Mouse (Mus musculus) mature B cell (primary cell): ENCODE data around the gene Lgals8.
"Not testable (repeated sequence)": the region's sequence is repeated elsewhere in the genome, so short reads cannot be mapped to it uniquely, and the experiment has no call there.

ENCODE experiments used
- in situ Hi-C: fragments of 300-500 bp; cut with MboI; formaldehyde crosslinking; loops from 2 replicates; pipeline ENCODE4 v1.14.3; 2019

Lgals8 gene

DNA sequence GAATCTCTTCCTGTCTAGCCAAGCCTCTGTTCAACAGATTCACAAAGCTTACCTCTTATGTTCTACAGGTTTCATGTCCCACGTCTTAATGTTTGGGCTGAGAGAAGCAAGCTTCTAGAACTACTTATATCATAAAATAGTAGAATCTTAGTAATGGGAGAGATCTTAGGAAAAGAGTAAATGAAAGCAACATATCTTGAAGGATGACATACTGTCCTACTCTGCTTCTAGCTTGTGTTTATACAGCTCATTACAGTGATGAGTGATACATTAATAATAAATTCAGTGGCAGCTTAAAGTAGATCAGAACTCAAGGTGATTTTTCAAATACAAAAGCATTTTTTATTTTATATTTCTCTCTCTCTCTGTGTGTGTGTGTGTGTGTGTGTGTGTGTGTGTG, at the start of gene Lgals8:
Gene Lgals8, minus strand, starts transcription at position 101 of the 400 bp plus-strand sequence.
- in situ Hi-C loops = no loop called here

DNA sequence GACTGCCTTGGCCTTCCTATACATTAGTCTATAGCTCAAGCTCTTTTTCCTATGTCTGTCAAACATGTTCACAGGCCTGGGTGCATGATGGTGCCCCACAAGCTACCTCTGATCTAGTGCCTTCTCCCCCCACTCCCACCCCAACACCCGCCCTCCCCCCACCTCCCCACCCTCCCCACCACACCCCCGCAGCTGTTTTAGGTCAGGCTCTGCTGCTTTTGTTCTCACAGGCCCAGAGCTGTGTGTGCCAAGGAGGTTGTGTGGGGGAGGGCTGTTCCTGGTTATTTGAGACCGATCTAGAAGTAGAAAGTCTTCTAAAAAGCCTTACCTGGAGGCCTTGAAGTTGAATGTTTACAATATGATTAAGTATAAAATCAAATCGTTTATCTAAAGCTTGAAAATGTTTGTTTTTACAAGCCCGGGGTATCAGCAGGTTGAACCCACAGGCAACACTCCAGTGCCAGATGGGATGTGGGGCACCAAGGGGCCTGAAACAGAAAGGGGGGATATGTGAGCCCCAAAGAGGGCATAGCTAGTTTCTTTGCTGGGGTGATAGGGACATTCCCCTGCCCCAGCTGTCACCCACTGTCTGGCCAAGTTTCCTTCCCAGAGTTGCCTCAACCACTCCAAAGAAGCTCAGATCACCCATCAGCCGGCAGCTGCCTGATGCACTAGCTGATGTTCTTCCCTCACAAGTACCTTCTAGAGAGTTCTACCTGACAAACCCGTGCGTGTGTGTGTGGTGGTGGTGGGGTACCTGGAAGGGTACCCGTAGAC, 46.6 kb upstream of the Lgals8 start:
- in situ Hi-C loops = no loop called here

DNA sequence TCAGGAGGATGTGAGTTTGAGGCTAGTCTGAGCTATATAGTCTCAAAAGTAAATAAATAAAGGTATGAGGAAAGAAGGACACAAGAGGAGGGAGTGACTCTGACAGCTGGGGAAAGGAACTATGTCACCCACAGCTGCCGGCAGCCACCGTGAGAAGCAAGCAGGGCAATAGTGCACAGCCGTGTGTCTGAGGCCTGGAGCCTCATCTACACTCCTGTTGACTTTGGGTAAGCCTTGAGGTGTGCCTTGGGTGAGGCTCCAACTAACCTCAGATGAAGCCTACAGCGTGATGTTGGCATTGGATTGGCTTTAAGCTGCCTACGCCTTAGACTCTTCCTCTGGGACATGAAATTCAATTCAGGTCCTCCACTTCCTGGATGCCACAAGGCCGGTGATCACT, 45.3 kb upstream of the Lgals8 start:
- in situ Hi-C loops = no loop called here

DNA sequence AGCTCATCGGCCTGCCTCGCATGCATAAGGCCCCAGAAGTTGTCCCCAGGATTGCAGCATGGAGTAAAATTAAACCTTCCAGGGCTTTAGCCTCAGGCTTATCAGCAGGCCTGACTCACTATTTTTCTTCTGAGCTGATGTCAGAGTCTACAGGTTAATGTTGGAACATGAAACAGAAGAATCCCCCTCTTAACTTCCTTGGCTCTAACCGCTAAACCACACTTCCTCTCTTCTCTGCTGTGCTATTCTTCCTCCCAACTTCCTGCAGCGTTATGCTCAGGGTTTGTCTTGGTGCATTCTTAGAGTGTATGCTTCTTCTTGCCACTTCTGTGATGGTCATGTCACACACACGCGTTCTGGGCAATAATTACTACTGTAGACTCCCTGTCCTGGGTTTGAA, 42.7 kb upstream of the Lgals8 start:
- in situ Hi-C loops = no loop called here

DNA sequence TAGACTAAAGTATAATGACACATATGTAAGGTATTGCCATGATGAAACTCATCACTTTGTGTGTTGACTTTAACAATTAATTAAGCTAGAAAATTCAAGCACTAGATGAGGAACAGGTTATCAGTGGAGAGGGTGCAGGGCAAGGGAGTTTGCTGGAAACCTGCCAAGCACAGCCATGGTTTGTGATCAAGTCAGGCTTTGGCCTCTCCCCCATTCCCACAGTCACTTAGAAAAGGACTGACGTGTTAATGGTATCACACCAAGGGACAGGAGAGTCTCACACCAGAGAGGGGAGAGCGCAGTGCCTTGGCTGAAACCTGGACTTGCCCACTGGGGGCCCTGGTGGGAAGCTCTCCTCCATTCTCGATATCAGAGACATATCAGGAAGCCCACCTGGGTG, 40.6 kb upstream of the Lgals8 start:
- in situ Hi-C loops = no loop called here

DNA sequence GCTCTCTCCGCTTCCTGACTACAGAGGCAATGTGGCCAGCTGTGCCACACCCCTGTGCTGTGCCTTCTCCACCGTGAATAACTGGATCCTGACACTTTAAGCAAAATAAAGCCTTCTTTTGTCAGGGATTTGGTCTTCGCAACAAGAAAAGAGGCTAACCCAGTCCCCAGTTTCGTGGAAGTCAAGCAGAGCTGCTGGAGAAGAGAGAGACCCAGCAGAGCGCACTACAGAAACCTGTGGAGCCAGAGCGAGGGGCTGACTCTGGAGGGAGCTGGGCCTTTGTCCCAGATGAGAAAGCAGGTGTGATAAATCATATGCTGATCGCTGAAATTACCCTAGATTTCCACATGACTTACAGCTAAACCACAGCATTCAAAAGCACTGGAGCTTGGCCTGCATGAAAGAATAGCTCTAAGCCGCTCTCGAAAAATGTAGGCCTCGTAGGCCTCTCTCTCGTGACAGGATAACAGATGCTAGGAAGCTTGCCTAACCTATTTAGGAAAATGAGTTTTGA, 38.6 kb upstream of the Lgals8 start:
- in situ Hi-C loops = no loop called here

DNA sequence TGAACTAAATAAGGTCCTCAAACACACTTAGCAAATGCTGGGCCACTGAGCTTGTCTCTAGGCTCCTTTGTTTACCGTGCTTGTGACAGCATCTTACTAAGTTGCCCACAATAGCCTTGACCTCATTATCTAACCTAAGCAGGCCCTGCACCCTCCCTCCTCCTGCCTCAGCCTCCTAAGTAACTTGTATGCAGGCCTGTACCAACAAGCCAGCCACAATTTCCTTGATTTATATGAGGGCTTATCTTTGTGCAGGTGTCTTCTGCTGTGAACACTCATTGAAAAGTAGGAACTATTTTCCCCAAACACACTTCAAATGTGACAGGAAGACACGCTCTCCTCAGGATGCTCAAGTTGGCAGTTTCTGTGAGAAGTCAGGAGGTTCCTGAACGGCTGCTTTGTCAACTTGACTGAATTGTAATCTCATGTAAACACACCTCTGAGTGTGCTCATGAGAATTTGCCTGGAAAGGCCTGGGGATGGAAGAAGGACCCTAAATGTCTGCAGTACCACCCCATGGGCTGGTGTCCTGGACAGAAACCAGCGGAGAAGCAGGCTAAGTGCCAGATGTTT, 38.0 kb upstream of the Lgals8 start:
- in situ Hi-C loops = no loop called here

DNA sequence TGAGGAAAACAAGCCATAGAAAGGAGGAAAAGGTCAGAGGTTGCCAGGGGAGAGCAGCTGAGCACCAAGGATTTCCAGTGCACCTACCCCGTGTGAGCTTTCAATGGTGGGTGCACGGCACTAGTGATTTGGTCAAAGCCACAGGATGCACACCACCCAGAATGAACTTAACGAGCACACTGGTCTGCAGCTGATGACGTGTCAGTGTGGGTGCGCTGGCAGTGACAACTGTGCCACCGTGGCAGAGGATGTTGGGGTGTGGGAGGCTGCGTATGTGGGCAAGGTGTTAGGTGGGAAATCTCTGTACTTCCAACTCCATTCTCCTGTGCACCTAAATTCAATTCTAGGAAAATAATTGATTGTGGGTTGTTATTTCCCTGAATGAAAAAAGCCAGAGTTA, 34.4 kb upstream of the Lgals8 start:
- in situ Hi-C loops = loop anchor here (25.0 kb wide), 1 partner anchor 188 kb away; no protein-coding TSS in a partner anchor

DNA sequence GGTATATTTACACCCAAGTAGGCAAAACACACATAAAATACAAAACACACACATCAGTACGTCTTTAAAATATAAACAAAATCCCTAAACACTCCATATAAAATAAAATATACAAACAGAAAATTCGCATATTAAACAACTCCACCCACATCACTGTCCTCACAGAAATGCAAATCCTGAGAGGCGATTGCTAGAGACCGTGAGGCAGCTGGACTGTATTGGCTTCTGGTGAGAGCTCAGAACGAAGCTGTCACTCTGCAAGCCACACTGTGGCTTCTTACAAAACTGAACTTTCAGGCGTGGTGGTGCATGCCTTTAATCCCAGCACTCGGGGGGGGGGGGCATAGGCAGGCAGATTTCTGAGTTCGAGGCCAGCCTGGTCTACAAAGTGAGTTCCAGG, 33.1 kb upstream of the Lgals8 start:
- in situ Hi-C loops = loop anchor here (25.0 kb wide), 1 partner anchor 189 kb away; no protein-coding TSS in a partner anchor

DNA sequence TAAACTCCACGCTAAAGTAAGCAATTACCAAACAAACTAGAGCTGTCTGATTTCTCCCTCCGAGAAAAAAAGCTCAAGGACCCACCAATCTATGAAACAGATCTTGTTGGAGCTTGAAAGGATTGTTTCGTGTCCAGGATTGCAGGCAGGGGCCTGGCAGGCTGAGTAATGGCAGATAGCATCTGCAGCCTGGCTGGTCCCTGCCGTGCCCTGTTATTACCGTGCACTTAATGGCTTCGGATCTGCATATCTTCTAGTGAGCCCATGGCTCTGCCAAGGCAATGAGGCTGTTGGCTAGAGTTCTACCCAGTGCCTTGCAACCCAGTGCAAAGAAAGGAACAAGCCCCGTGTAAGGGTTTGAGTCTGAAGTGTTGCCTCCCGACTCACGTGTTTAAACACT, 30.0 kb upstream of the Lgals8 start:
- in situ Hi-C loops = loop anchor here (25.0 kb wide), 1 partner anchor 193 kb away; no protein-coding TSS in a partner anchor

DNA sequence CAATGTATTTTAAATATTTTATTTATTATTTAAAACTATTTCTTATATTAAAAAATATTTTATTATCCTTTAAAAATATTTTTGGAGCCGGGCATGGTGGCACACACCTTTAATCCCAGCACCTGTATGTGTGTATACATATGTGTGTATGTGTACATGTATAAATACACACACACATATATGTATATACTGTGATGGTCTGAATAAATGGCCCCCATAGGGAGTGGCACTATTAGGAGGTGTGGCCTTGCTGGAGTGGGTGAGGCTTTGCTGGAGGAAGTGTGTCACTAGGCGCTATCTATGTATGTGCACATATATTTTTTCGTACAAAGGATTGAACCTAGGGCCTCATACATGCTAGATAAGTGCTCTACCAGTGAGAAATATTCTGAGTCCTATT, 27.8 kb upstream of the Lgals8 start:
- in situ Hi-C loops = loop anchor here (25.0 kb wide), 1 partner anchor 195 kb away; no protein-coding TSS in a partner anchor

DNA sequence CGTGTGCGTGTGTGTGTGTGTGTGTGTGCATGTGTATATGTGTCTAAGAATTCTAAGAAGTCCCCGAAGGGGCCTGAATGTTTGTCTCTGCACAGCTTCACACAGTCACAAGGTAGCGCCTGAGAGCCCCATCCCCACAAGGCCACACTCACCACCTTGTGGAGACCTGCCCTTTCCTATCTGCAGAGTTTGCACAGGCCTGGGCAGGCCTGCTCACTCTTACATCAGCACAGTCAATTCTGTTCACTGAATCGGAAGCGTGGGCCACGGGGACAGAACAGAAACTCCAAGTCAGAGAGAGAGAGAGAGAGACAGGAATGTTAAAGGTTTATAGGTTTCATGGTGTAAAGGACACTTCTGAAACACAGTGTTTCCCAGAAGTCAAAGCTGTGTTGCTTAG, 20.9 kb upstream of the Lgals8 start:
- in situ Hi-C loops = loop anchor here (25.0 kb wide), 1 partner anchor 202 kb away; no protein-coding TSS in a partner anchor

DNA sequence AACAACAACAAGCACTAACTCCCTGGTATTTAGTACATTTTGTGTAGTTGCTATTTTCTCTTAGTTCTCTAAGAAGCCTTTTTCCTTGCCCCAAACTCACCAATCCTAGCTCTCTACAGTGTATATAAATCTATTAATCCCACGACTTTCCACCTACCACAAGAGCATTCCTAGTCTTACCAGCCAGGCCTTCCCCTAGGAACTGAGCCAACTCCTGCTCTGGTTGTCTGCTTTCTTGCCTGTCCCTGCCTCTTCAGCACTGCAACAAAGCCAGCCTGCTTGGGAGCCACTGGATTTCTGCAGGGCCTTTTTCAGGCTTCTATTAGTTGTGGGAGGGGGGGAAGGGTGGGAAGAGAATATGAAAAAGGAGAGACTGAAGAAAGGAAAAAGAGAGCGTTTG, 20.5 kb upstream of the Lgals8 start:
- in situ Hi-C loops = loop anchor here (25.0 kb wide), 1 partner anchor 202 kb away; no protein-coding TSS in a partner anchor

DNA sequence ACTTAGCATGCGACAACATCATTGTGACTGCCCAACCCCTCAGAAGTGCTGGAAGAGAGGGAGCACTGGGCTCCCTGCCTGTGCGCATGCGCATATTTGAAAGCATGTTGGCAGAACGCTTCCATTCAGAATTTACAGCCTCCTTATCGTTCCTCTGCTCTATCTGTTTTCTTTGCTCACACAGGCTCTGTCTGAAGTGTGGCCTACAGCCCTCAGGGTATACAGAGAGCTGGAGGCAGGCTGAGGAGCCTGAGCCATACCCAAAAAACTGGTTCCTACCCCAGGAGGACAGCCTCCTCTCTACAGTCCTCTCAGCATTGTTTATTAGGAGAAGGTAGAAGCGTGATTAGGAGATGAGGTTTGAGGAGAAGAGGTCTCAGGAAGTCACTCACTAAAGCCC, 15.1 kb upstream of the Lgals8 start:
- in situ Hi-C loops = loop anchor here (25.0 kb wide), 1 partner anchor 207 kb away; no protein-coding TSS in a partner anchor

DNA sequence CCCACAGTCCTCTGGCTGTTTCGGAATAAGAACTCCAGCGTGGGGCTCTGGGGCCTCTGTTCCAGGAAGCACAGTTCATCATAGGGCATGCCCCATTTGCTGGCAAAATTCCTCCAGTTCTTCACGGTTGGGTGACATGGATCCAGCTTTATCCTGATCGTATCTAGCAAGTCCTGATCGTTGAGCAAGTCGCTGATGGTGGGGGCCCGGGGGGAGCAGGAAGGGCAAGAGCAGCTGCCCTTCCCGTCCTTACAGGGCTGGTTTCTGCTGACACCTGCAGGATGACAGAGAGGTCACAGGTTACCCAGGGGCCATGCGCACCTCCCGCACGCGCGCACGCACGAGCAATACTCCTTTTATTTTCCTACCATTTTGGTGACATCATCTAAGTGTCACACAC, 13.6 kb upstream of the Lgals8 start:
- in situ Hi-C loops = loop anchor here (25.0 kb wide), 1 partner anchor 209 kb away; no protein-coding TSS in a partner anchor

DNA sequence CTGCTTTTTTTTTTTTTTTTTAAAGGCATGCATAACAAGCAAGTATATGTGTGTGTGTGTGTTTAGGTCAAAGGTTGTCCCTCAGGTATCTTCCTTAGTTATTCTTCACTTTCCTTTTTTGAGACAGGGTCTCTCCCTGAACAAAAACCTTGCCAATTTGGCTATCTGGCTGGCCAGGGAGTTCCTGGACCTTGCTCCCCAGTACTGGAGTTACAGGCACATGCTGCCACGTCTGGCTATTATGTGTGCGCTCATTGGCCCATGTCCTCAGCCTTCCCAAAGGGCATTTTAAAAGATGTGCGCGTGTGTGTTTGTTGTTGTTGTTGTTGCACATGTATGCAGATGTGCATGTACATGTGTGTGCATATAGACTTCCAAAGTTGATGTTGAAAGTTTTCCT, 12.1 kb upstream of the Lgals8 start:
- in situ Hi-C loops = loop anchor here (25.0 kb wide), 1 partner anchor 210 kb away; no protein-coding TSS in a partner anchor

DNA sequence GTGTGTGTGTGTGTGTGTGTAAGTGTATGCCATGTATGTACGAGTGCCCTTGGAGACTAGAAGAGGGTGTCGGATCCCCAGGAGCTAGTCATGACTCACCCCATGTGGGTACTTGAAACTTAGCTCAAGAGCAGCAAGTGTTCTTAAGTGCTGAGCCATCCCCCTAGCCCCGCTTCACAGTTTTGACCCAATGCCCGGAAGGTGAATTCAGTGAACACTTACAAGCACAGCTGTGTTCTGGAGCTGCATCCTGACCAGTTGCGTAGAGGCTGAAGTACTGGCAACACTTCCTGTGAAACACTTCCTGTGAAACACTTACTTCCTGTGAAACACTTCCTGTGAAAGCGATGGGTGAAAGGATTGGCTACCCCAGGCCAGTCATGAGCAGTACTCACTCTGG, 10.5 kb upstream of the Lgals8 start:
- in situ Hi-C loops = loop anchor here (25.0 kb wide), 1 partner anchor 212 kb away; no protein-coding TSS in a partner anchor

DNA sequence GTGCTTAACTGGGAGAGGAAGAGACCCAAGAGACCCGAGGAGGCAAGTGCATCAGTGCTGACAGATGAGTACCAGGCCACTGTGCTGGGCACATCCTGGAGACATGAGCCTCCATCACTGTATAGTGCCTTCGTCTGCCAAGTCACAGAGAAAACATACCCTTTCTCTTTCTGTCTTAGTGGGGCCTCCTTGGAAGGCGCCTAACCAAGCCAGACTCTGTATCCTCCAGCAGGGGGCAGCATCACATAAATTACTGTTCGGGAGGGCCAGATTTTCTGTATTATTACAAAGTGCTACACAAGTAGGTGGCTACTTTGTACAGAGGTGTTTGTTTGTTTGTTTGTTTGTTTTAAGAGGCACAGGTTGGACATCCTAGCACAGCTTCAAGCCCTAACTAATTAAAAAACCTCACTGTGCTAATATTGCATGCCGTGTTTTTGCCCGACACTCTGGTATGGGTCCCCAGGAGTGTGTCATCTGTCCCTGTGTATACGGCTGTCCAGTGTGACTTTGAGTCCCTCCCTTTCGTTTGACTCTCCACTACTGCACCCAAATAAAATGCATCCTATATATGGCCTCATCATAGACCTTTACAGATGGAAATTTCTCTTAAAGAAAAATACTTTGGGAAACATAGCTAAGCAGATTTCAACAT, 9.1 kb upstream of the Lgals8 start:
- in situ Hi-C loops = no loop called here

DNA sequence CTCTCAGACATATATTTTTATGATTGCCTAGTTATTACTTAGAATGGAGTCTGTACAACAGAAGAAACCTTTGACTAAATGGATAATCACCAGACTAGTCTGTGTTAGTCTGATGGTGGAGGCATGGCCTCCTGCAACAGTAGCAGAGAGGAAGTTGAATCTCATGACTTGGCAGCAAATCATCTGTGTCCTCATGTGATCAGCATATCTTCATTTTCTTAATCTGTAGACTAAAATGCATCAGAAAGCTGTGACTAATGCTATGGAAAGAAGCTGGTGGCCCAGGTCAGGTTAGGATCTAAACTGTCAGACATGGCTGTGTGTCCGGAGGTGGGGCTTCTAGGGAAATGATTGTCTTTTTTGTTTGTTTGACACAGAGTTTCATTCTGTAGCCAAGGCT, 3.7 kb upstream of the Lgals8 start:
- in situ Hi-C loops = no loop called here

DNA sequence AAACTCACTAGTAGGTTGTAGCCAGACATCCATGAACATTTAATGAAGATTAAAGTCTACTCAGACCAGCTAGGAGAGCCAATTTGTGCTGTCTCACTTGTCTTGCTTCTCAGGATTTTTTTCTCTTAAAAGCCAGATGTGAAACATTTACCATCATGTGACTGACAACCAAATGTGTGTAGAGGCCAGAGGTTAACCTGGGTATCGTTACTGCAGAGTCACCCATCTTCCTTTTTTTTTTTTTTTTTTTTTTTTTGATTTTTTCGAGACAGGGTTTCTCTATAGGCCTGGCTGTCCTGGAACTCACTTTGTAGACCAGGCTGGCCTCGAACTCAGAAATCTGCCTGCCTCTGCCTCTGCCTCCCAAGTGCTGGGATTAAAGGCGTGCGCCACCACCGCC, 585 bp downstream of the Lgals8 start:
- in situ Hi-C loops = not testable (repeated sequence)

DNA sequence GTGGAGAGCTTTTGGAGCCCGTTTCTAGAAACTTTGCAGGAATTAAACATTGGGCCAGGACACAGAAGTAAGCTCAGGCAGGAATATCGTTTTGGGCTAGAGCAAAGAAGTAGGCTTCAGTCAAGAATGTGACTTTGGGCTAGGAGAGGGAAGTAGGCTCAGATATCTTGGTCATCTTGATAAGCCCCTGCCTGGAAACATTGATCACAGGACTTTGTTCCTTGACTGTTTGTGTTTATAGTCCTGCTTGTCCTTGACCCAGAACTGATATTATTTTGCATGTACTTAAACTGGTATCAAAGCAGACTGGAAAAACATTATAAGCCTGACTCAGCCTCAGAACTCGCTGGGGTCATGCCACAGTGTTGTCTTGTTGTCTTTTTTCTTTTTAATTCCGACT, 2.1 kb downstream of the Lgals8 start:
- in situ Hi-C loops = no loop called here

DNA sequence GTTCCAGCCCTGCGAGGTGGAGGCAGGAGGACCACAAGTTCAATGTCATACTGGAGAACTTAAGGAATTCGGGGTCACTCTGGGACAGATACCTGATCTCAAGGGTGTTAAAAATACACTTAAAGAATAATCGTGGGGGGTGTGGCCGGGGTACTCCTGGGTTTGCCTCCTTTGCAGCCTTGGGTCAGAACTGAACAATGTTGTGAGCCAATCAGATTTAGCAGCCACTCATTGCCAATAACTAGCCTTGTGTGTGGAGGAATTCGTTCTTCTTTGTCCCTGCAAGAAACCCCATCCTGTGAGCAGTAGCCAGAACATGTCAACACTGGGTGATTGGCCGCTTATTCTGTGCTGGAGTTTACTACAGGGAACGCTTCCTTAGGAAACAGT, 3.0 kb downstream of the Lgals8 start:
- in situ Hi-C loops = no loop called here
